Mouse (Mus musculus): ENCODE data around the gene Efnb1.

Efnb1 gene

GRCm38 (mm10) chrX:99153266-99153646, 17.3 kb downstream of the Efnb1 start:
- DNase-seq (ENCODE audit: low spot score in 2 of 2): no peak

DNA sequence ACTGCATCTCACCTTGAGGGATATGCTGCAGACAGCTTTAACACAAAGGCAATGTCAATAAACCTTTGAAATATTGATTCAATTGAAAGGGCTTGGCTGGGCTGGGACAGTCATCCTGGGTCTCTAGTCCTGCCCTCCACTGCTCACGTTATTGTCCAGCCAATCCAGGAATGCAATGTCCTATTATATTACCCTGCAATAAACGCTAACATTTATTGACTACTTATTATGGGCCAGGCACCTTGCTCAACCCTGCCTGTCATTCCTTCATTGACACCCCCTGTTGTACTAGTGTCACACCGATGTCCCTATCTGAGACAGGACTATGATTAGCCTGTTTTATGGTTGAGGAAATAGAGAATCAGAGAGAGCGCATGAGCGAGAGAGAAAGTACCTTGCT, 18.4 kb downstream of the Efnb1 start:
- no peak for DNase-seq (ENCODE audit: low spot score in 2 of 2)

DNA sequence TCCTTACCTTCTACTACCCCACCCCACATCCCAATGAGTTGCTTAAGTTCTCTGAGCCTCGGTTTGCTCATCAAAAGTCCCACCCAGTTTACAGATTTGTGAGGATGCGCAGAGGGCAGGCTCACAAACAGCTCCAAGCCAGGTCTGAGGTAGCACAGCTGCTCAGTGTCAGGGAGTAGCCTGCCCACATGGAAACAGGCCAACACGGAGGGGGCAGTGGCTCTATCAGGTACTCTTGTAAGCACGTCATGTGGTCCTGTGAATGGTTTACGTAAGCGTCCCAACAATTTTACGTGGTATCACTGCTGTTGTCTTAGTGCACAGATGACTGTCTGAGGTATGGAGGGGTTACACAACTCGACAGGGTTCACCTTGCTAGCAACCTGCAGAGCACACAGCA, 23.1 kb downstream of the Efnb1 start:
- no peak for DNase-seq (ENCODE audit: low spot score in 2 of 2)

DNA sequence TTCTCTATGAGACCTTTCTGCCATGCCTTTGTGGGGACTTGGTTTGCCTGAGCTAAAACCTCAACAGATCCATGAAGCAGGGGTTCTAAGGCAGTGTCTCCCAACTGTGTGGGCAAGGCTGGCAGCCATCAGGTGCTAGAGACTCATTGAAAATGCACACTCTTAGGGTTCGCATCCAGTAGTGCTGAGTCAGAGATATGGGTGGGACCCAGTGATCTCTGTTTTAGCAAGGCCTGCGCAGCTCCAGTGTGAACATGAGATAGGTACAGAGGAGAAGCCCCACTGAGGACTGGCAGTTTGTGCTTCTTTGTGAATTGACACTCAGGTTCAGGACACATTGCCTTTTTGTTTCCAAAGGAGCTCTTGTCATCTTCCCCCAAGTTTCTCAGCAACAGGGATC, 28.2 kb downstream of the Efnb1 start:
- no peak for DNase-seq (ENCODE audit: low spot score in 2 of 2)

- no peak for DNase-seq (ENCODE audit: low spot score in 2 of 2)
Observed at GRCm38 (mm10) chrX:99164855-99165368, 29.0 kb downstream of the Efnb1 start.

- no peak for DNase-seq (ENCODE audit: low spot score in 2 of 2)
Observed at GRCm38 (mm10) chrX:99167014-99167413, 31.1 kb downstream of the Efnb1 start.

DNA sequence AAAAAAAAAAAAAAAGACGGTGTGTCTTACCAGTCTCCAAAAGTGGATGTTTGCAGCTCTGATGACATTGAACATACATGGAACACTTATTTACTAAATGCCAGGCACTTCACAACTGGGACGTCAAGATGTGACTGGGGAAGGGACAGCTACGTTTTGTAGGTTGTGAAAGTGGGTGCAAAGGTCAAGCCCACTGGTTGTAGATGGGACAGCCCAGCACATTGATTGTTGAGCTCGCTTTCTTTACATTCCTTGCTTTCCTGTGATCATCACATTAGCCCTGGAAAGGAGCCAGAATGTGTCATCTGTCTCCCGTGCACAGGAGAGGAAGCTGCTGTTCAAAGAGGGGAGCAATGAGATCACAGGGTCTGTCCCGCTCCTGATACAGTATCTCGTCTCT, 31.6 kb downstream of the Efnb1 start:
- DNase-seq (ENCODE audit: low spot score in 2 of 2): no peak

GRCm38 (mm10) chrX:99172301-99172700, 36.4 kb downstream of the Efnb1 start:
- DNase-seq (ENCODE audit: low spot score in 2 of 2): no peak

GRCm38 (mm10) chrX:99185081-99185596, 49.2 kb downstream of the Efnb1 start:
- no peak for DNase-seq (ENCODE audit: low spot score in 2 of 2)

GRCm38 (mm10) chrX:99186497-99187435, 50.8 kb downstream of the Efnb1 start:
- no peak for DNase-seq (ENCODE audit: low spot score in 2 of 2)

DNA sequence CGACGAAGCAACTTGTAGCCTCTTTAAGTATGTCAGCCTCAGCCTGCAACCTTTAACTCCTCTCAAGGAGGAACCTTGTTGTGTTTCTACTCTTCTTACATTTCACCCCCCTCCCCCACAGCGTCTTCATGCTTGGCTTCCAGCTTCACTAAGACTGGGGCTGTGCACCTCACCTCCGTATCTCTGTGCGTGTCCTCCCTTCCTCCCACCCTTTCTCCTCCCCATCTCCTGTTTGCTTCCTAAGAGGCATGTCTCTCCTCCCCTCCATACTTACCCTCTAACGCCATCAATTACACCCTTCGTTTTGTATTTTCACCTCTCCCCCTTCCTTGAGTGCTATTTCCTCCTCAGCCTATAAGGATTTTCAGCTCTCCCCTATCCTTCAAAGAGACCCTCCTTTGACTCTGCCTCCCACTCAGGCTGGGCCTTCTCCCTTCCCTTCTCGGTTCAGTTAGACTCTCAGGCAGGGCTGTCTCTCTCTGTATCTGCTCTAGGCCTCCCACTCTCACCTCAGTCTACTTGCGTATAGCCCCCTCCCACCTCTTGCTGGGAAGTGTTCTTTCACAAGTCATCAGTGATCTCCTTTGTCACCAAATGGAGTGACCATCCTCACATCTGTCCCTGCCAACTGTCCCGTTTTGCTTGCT, 55.6 kb downstream of the Efnb1 start:
- no peak for DNase-seq (ENCODE audit: low spot score in 2 of 2)

DNA sequence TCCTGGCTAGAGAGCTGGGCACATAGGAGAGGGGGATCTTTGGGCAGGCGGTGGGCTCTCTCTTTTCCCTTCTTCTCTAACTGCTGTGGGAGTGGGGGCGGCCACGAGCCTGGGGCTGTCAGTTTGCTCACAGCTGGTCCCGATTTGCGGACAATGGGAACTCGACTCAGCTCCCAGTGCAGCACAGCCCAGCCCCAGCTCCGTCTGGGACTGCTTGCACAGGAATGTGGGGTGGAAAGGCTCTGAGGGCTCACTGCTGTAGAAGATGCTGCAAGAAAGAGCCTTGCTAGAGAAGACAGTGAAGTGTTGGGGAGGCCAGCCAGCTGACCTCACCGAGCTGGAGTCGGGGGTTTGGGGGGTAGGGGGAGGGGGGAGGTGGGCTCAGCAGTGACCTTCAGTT, 61.0 kb downstream of the Efnb1 start:
- DNase-seq (ENCODE audit: low spot score in 2 of 2): no peak

DNA sequence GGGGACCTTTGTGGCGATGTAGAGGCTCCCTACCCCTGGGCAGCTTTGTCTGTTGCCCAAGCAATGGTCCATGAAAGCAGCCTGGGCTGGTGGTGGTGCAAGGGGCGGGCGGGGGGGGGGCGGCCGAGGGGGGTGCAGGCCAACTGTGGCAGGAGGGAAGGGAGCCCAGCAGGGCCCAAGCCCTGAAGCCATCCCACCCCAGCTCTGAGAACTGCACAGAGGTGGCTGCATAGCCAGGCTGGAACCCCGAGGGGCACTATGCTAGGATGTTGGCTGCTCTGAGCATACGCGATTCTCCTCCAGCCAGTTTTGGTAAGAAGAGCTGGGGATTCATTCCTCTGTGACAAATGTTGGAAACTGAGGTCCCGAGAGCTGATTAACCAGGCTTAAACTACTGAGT, 62.6 kb downstream of the Efnb1 start:
- no peak for DNase-seq (ENCODE audit: low spot score in 2 of 2)

Data from frontal cortex, postnatal 14 days (tissue).